Mouse (Mus musculus): ENCODE data around the gene Igsf3. TPM values are rescaled to one million over a fixed set of nuclear protein-coding genes. Genes with fewer than 3 reads are reported as not detected.
A peak's percentile ranks its signal among the peaks of the same experiment; 100 is the strongest.

Igsf3 gene
- polyA plus RNA-seq, 1 experiment from 2014 or later, result 31.3 TPM

GRCm38 (mm10) chr3:101500393-101501051, 123.6 kb downstream of the Igsf3 start:
- H3K9me3 ChIP-seq (replicated peaks; ENCODE audit: control insufficient read depth, low read length), result no peaks in the 10 kb centered on the region
- H3K4me3 ChIP-seq (ENCODE audit: low read depth, low read length), result no peak overlapping the region
- WGBS (ENCODE audit: insufficient replicate concordance), result 54% methylated on average over 11 of the region's 11 CpGs
- no peaks in the 10 kb centered on the region for H3K36me3 ChIP-seq (ENCODE audit: control insufficient read depth, insufficient read depth, low read length)
- no peak overlapping the region for H3K4me2 ChIP-seq
- peak overlapping the region; percentile 38; the same call in 1 of the 2 replicates for H3K27ac ChIP-seq (ENCODE audit: low read depth, low read length)
- peaks cover 27% of the 10 kb centered on the region for H3K4me1 ChIP-seq (ENCODE audit: control insufficient read depth, insufficient read depth, low read length)
- no peak for ATAC-seq (replicated peaks; ENCODE audit: insufficient number of reproducible peaks, low FRiP score, low TSS enrichment)
- H3K27me3 ChIP-seq (ENCODE audit: control insufficient read depth, insufficient read depth, low read length), result no peaks in the 10 kb centered on the region; the same call in 1 of the 2 replicates
- no peak overlapping the region for H3K9ac ChIP-seq (ENCODE audit: low read depth, low read length)

GRCm38 (mm10) chr3:101501611-101502010, 124.7 kb downstream of the Igsf3 start:
- Histone ChIP-seq H3K27ac (ENCODE audit: low read depth, low read length) (no peak overlapping the region), H3K4me3 (ENCODE audit: low read depth, low read length) (no peak overlapping the region), H3K36me3 (ENCODE audit: control insufficient read depth, insufficient read depth, low read length) (no peaks in the 10 kb centered on the region), H3K27me3 (ENCODE audit: control insufficient read depth, insufficient read depth, low read length) (no peaks in the 10 kb centered on the region; the same call in 1 of the 2 replicates), H3K9ac (ENCODE audit: low read depth, low read length) (no peak overlapping the region), H3K4me2 (no peak overlapping the region), H3K9me3 (replicated peaks; ENCODE audit: control insufficient read depth, low read length) (no peaks in the 10 kb centered on the region), H3K4me1 (ENCODE audit: control insufficient read depth, insufficient read depth, low read length) (peaks cover 35% of the 10 kb centered on the region)
- 80% methylated on average over 4 of the region's 4 CpGs for WGBS (ENCODE audit: insufficient replicate concordance)
- ATAC-seq (replicated peaks; ENCODE audit: insufficient number of reproducible peaks, low FRiP score, low TSS enrichment), result no peak

- Histone ChIP-seq H3K4me2 (no peak overlapping the region), H3K4me1 (ENCODE audit: control insufficient read depth, insufficient read depth, low read length) (peaks cover 40% of the 10 kb centered on the region), H3K27ac (ENCODE audit: low read depth, low read length) (no peak overlapping the region), H3K9ac (ENCODE audit: low read depth, low read length) (no peak overlapping the region), H3K27me3 (ENCODE audit: control insufficient read depth, insufficient read depth, low read length) (no peaks in the 10 kb centered on the region; the same call in 1 of the 2 replicates), H3K4me3 (ENCODE audit: low read depth, low read length) (no peak overlapping the region), H3K36me3 (ENCODE audit: control insufficient read depth, insufficient read depth, low read length) (no peaks in the 10 kb centered on the region), H3K9me3 (replicated peaks; ENCODE audit: control insufficient read depth, low read length) (no peaks in the 10 kb centered on the region)
- ATAC-seq (replicated peaks; ENCODE audit: insufficient number of reproducible peaks, low FRiP score, low TSS enrichment), result no peak
- 37% methylated on average over 14 of the region's 14 CpGs for WGBS (ENCODE audit: insufficient replicate concordance)
Observed at GRCm38 (mm10) chr3:101502086-101502760, 125.3 kb downstream of the Igsf3 start.

GRCm38 (mm10) chr3:101506179-101506578, 129.3 kb downstream of the Igsf3 start:
- WGBS (ENCODE audit: insufficient replicate concordance), result 19% methylated on average over 5 of the region's 5 CpGs
- Histone ChIP-seq H3K4me2 (peak overlapping the region; percentile 27), H3K9ac (ENCODE audit: low read depth, low read length) (peak overlapping the region; percentile 39; the same call in 1 of the 2 replicates), H3K4me1 (ENCODE audit: control insufficient read depth, insufficient read depth, low read length) (peaks cover 40% of the 10 kb centered on the region), H3K27me3 (ENCODE audit: control insufficient read depth, insufficient read depth, low read length) (no peaks in the 10 kb centered on the region), H3K27ac (ENCODE audit: low read depth, low read length) (peak overlapping the region; percentile 85), H3K36me3 (ENCODE audit: control insufficient read depth, insufficient read depth, low read length) (no peaks in the 10 kb centered on the region), H3K9me3 (replicated peaks; ENCODE audit: control insufficient read depth, low read length) (no peaks in the 10 kb centered on the region), H3K4me3 (ENCODE audit: low read depth, low read length) (no peak overlapping the region)
- ATAC-seq (replicated peaks; ENCODE audit: insufficient number of reproducible peaks, low FRiP score, low TSS enrichment), result no peak

- Histone ChIP-seq H3K4me3 (ENCODE audit: low read depth, low read length) (0 out of 2 replicates have a peak overlapping the region, but pooled peaks have one; percentile 9), H3K4me1 (ENCODE audit: control insufficient read depth, insufficient read depth, low read length) (peaks cover 34% of the 10 kb centered on the region), H3K36me3 (ENCODE audit: control insufficient read depth, insufficient read depth, low read length) (no peaks in the 10 kb centered on the region), H3K27ac (ENCODE audit: low read depth, low read length) (peak overlapping the region; percentile 85), H3K27me3 (ENCODE audit: control insufficient read depth, insufficient read depth, low read length) (no peaks in the 10 kb centered on the region), H3K9ac (ENCODE audit: low read depth, low read length) (peak overlapping the region; percentile 17; the same call in 1 of the 2 replicates), H3K4me2 (peak overlapping the region; percentile 47), H3K9me3 (replicated peaks; ENCODE audit: control insufficient read depth, low read length) (no peaks in the 10 kb centered on the region)
- peak; percentile 60 for ATAC-seq (replicated peaks; ENCODE audit: insufficient number of reproducible peaks, low FRiP score, low TSS enrichment)
- WGBS (ENCODE audit: insufficient replicate concordance), result 8% methylated on average over 14 of the region's 14 CpGs
Observed at GRCm38 (mm10) chr3:101506970-101507702, 130.3 kb downstream of the Igsf3 start.

- H3K4me2 ChIP-seq, result peak overlapping the region; percentile 47
- no peak; the same call in 1 of the 2 replicates for ATAC-seq (replicated peaks; ENCODE audit: insufficient number of reproducible peaks, low FRiP score, low TSS enrichment)
- H3K27ac ChIP-seq (ENCODE audit: low read depth, low read length), result peak overlapping the region; percentile 85
Observed at GRCm38 (mm10) chr3:101507766-101508165, 130.9 kb downstream of the Igsf3 start.

GRCm38 (mm10) chr3:101509707-101510544, 133.0 kb downstream of the Igsf3 start:
- Histone ChIP-seq H3K36me3 (ENCODE audit: control insufficient read depth, insufficient read depth, low read length) (no peaks in the 10 kb centered on the region), H3K4me3 (ENCODE audit: low read depth, low read length) (no peak overlapping the region), H3K9ac (ENCODE audit: low read depth, low read length) (no peak overlapping the region), H3K27ac (ENCODE audit: low read depth, low read length) (no peak overlapping the region), H3K4me2 (no peak overlapping the region), H3K4me1 (ENCODE audit: control insufficient read depth, insufficient read depth, low read length) (peaks cover 35% of the 10 kb centered on the region), H3K27me3 (ENCODE audit: control insufficient read depth, insufficient read depth, low read length) (no peaks in the 10 kb centered on the region), H3K9me3 (replicated peaks; ENCODE audit: control insufficient read depth, low read length) (no peaks in the 10 kb centered on the region)
- WGBS (ENCODE audit: insufficient replicate concordance), result 80% methylated on average over 10 of the region's 10 CpGs
- ATAC-seq (replicated peaks; ENCODE audit: insufficient number of reproducible peaks, low FRiP score, low TSS enrichment), result no peak

More at GRCm38 (mm10) chr3:101507766-101508165, 130.9 kb downstream of the Igsf3 start:
- H3K4me3 ChIP-seq (ENCODE audit: low read depth, low read length), result no peak overlapping the region
- H3K4me1 ChIP-seq (ENCODE audit: control insufficient read depth, insufficient read depth, low read length), result peaks cover 30% of the 10 kb centered on the region
- no peak overlapping the region for H3K9ac ChIP-seq (ENCODE audit: low read depth, low read length)
- no peaks in the 10 kb centered on the region for H3K9me3 ChIP-seq (replicated peaks; ENCODE audit: control insufficient read depth, low read length)
- no peaks in the 10 kb centered on the region for H3K36me3 ChIP-seq (ENCODE audit: control insufficient read depth, insufficient read depth, low read length)
- 26% methylated on average over 3 of the region's 3 CpGs for WGBS (ENCODE audit: insufficient replicate concordance)
- H3K27me3 ChIP-seq (ENCODE audit: control insufficient read depth, insufficient read depth, low read length), result no peaks in the 10 kb centered on the region

GRCm38 (mm10) chr3:101510632-101511031, 133.7 kb downstream of the Igsf3 start:
- Histone ChIP-seq H3K9me3 (replicated peaks; ENCODE audit: control insufficient read depth, low read length) (no peaks in the 10 kb centered on the region), H3K27me3 (ENCODE audit: control insufficient read depth, insufficient read depth, low read length) (no peaks in the 10 kb centered on the region), H3K4me1 (ENCODE audit: control insufficient read depth, insufficient read depth, low read length) (peaks cover 35% of the 10 kb centered on the region), H3K27ac (ENCODE audit: low read depth, low read length) (no peak overlapping the region), H3K4me3 (ENCODE audit: low read depth, low read length) (no peak overlapping the region), H3K36me3 (ENCODE audit: control insufficient read depth, insufficient read depth, low read length) (no peaks in the 10 kb centered on the region), H3K9ac (ENCODE audit: low read depth, low read length) (no peak overlapping the region), H3K4me2 (no peak overlapping the region)
- WGBS (ENCODE audit: insufficient replicate concordance), result 79% methylated on average over 5 of the region's 5 CpGs
- no peak for ATAC-seq (replicated peaks; ENCODE audit: insufficient number of reproducible peaks, low FRiP score, low TSS enrichment)

All from heart, embryonic 11.5 days (tissue).